Mouse (Mus musculus) induced T-regulatory cell, adult 2 months (primary cell): Measurements from ENCODE around the gene St7.

Experiments used
- DNase-seq: peaks from one replicate; pipeline ENCODE4 v3.0.0-alpha.2; 2012; ENCODE audit warnings: low read depth

St7 gene

GRCm38 (mm10) chr6:17823614-17824013 lies 130.9 kb downstream of the St7 start:
- DNase-seq = no peak

DNA sequence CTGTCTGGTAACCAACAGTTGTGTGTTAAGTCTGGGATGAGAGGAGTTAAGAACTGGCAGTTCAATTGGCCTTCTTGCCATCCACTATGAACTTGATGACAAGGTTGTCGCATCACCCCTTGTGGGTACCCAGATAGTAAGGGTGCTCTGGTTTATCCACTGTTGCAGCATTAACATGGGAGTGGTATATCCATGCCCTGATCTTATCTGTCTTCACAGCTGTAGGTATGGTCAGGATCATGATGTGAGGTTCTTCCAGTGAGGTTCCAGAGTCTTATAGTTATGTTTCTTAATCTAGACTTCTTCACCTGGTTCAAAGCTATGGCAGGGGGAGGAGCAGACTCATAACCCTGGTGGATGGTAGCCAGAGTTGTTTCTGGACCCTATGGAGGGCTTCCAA lies 132.0 kb downstream of the St7 start:
- no peak for DNase-seq

DNA sequence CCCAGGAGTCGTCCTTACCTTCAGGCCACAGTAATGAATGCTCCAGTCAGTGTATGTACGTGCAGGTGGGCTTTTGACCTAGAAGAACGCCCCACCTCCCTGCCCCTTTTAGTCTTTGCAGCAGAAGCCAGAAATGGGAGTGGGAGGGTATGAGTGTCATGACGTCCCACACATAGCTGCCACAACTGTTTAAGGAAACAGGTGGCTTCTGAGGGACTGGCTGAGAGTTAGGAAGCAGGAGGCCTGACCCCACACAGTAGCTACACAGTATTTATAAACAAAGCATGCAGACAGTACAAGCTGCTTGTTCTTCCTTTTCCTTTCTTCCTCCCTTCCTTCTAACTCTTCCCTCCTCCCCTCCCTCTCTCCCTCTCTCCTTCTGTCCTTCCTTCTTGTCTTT lies 135.6 kb downstream of the St7 start:
- DNase-seq = no peak

- no peak for DNase-seq
Measured at GRCm38 (mm10) chr6:17829981-17830380, 137.2 kb downstream of the St7 start.

DNA sequence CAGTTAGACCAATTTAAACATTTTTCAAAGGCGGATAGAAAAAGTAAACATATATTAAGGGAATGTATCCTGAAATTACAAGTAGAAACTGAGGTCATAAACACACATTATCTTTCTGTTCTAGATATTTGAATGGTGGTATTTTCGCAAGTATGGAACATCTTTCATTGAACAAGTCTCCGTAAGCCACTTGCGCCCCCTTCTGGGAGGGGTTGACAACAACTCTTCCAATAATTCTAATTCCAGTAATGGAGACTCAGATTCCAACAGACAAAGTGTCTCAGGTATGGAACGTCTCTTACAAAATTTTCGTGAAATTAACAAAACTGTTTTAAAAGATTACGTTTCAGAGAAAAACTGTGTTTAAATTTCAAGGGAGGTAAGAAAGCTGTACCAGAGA lies 141.8 kb downstream of the St7 start:
- peak; percentile 74 for DNase-seq

GRCm38 (mm10) chr6:17835693-17836092 lies 143.0 kb downstream of the St7 start:
- no peak for DNase-seq

GRCm38 (mm10) chr6:17837676-17838075 lies 144.9 kb downstream of the St7 start:
- no peak for DNase-seq

DNA sequence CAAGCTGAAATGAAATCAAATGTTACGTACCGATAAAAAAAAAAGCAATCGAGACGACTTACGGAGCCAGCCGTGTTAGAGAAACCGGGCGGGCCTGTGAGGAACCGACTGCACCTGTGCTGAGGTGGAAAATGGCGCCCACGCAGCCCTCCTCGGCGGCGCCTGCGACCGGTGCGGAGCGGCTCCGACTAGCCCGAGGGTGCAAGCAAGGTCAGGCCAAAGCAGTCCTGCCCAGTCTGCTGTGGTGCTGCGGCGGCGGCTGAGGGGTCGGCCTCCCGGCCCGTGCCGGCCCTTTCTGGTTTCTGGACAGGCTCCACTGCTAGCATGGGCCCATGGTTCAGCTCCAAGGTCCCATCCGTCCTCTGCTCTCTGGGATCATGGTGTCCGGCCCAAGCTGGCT lies 147.7 kb downstream of the St7 start:
- DNase-seq = no peak

DNA sequence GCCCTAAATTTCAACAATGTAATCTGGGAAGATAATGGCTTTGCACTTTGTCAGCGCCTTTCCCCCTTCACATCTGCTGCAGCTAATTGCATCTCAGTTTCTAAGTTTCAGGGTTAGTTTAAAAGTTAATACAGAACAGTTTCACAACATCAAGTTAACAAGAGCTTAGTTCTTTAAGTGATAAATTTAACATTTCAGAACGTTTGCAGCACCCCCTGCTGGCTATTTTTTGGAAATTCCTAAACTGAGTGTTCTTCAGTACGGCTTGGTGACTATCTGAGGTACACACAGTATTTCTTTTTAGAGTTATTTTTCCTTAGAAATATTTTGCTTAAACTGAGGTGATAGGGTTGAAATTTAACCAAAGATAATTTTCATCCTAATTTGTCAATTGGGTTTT lies 150.0 kb downstream of the St7 start:
- DNase-seq = peak; percentile 68

- no peak for DNase-seq
Measured at GRCm38 (mm10) chr6:17851316-17851715, 158.6 kb downstream of the St7 start.

DNA sequence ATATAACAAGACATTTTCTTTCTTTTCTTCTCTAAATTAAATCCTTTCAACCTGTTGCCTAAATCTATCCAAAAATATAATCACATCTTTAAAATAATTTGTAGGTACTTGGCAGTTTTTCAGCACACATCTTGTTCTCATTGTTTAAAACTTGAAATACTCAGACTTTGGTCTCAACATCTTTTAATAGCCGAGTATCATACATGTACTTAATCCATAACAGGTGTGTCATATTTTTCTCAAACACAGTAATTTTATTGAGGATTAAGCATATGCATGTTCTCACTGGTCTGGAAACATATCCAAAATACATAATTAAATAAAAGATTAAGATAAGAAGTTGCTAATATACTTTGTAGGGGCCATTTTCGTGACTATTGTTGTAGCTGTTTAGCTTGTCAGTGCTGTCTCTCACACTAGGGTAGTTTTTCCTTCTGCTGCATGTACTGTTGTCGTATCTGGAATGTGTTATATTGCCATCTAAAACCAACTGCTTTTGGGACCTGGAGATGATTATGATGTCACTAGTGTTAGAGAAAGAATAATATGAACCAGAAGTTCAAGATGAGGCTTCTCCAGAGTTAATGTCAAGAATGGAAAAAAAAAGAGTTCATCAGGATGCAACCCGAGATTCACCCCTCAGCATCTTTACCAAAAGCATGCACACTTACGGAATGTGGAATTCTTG lies 161.0 kb downstream of the St7 start:
- DNase-seq = no peak

DNA sequence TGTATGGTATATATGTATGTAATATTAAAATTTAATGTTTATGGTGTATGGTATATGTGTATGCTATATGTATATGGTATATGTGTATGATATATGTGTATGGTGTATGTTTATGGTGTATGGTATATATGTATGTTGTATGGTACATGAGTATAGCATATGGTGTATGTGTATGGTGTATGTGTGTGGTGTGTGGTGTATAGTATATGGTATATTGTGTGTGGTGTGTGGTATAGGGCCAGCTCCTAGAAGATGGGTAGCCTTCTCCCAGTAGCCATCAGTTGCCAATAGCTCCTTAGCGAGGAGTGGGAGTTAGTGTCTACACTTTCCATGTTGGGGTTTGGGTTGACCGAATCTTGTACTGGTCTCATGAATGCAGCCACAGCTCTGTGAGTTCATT lies 162.9 kb downstream of the St7 start:
- DNase-seq = no peak

DNA sequence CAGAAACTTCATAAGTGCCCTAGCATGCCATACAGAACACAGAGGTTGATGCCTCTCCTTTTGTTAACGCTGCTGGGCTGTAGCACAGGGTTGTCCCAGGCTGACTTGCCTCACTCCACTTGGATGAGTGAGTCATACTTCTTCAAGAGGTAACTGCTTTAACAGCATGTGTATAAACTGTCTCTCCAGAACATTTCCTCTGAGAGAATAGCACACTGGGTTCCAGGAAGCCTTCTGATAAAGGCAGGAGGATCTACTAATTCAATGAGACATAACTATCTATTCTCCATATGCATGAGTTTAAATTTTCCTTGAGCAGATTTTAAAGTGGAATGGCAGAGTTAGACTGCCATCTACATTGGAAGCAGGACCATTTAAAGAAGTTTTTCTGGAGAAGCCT lies 166.8 kb downstream of the St7 start:
- no peak for DNase-seq

GRCm38 (mm10) chr6:17860463-17860862 lies 167.7 kb downstream of the St7 start:
- DNase-seq = no peak

DNA sequence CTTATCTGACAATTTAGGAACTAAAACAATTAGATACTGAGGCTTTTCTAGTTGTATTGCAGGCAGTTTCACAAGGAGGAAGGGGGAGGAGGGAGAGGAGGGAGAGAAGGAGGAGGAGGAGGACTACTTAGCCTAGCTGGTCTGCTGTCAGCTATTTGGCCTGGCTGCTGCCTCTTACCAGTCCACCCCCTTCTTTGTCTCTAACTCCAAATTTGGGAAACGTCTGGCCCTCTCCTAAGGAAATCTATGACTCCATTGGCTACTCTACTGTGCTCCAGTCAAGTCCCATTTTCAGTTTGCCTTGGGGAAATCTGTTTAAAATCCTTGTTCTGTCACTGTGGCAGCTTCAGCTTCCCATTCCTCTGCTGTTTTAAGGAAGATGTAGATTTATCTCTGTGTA lies 175.1 kb downstream of the St7 start:
- DNase-seq = no peak

- no peak for DNase-seq
Measured at GRCm38 (mm10) chr6:17871831-17872372, 179.2 kb downstream of the St7 start.

DNA sequence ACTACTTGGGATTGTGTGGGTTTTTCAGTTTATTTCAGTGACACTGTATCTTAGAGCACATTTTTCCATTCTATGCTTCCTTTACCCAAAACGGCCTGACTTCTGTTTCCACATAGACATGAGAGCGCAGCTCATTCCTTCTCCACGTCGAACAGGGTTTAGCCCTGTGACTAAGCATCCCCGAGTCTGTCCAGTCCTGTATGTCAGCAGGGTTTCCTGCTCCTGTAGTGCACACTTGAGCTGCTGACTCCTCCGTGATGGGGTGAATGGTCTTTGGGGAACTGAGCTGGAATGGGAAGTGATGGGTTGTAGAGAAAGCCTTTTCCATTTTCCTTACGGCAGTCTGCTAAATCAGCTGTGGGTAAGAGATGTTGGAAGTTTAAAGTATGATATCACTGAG lies 182.9 kb downstream of the St7 start:
- no peak for DNase-seq

DNA sequence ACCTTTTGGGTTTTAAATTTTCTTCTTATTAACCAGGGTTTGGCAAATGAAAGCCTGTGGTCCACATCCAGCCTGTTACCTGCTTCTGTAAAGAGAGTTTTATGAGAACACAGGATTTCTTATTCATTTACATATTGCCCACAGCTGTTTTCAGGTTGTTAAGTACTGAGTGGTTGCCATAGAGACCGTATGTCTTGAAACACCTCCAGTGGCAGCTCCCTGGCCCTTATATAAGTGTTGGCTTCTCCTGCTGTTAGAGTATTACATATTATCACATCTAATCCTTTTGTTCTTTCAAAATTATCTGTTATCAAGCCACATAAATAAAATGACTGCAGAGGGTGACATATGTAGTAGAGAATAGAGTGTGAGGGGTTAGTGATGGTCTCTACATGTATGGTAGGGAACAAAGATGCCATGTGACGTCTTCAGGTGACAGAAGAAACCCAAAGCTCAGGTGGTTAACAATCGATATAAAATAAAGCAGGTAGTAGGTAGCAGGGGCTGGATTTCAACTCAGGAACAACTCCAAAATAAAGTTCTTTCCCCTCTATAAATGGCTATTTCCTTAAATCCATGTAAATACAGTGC lies 183.4 kb downstream of the St7 start:
- no peak for DNase-seq

- no peak for DNase-seq
Measured at GRCm38 (mm10) chr6:17876670-17877179, 184.0 kb downstream of the St7 start.

DNA sequence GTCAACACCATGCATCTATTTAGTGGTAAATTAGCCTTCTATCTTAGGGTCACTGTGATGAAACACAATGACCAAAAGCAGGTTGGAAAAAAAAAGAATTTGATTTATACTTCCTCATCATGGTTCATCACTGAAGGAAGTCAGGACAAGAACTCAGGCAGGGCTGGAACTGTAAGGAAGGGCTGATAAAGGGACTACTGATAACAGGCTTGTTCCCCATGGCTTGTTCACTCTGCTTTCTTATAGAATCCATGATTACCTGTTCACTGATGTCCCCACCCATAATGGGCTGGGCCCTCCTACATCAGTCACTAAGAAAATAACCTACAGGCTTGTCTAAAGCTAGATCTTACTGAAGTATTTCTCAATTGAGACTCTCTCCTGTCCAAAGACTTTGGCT lies 190.2 kb downstream of the St7 start:
- no peak for DNase-seq

GRCm38 (mm10) chr6:17887765-17888164 lies 195.0 kb downstream of the St7 start:
- DNase-seq = no peak

DNA sequence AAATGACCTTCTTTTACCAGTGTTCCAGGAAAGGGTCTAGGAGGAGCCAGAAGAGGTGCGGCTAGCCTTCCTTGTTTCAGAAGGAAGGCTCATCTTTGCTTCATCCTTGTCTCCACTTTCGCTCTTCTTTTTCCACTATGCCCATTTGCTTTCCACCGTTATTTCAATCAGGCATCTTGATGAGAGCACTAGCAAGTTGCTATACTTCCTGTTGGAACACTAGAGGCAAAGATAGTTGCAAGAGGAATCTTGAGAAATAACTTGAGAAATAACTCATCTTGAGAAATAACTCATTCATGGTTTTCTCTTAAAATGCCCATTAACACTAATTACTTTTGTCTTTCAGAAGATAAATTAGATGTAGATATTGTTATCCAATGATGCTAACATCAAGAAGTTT lies 202.8 kb downstream of the St7 start:
- no peak for DNase-seq

- DNase-seq = no peak
Measured at GRCm38 (mm10) chr6:17898539-17898938, 205.8 kb downstream of the St7 start.

DNA sequence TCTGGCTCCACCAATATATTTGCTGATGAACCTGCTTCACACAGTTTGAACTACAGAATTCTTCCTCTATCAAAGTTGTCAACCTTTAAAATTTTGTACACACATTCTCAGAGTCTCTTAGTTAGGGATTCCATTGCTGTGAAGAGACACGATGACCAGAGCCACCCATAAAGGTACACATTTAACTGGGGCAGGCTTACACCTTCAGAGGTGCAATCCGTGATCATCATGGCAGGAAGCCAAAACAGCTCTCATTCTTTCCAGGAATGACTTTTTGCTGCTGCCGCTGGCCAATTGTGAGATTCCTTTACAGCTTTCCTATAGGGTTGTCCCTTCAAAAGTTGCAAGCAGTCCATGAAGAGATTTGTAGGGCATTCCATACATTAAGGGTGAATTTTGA lies 210.6 kb downstream of the St7 start:
- no peak for DNase-seq
